Mouse (Mus musculus) brain, embryonic 14.5 days (tissue): ENCODE results near the gene 1810030O07Rik.

Experiments
- CTCF ChIP-seq: fragments of 200-500 bp; IDR thresholded peaks from 2 replicates; pipeline ENCODE4 v1.5.1; 2012; ENCODE audit warnings: inconsistent platforms, mild to moderate bottlenecking, moderate library complexity, borderline replicate concordance; ENCODE audit not compliant: insufficient read depth, insufficient read length; ENCODE audit errors: extremely low read depth
- POLR2A ChIP-seq: fragments of 200-500 bp; IDR thresholded peaks from 2 replicates; pipeline ENCODE4 v1.6.1; 2012; ENCODE audit warnings: mild to moderate bottlenecking, inconsistent platforms, borderline replicate concordance; ENCODE audit not compliant: poor library complexity, insufficient read depth, insufficient read length, severe bottlenecking; ENCODE audit errors: extremely low read depth

- TF ChIP-seq CTCF (no peak), POLR2A (no peak)
Measured at GRCm38 (mm10) chrX:12713796-12714195, 40.3 kb upstream of the 1810030O07Rik start.
